Mouse (Mus musculus): ENCODE results near the gene Crym. TPM values are rescaled to one million over a fixed set of nuclear protein-coding genes. Genes with fewer than 3 reads are reported as not detected.

The Crym gene
- 100 to 1,000 TPM; 228 to 257 (median 245) TPM for total RNA-seq (2022)

GRCm38 (mm10) chr7:120201771-120202170 lies at the start of gene Crym:
Gene Crym (minus strand): TSS chr7:120202111.
- peak in 1 of 2 experiments; percentile 37 for DNase-seq (ENCODE audit: low spot score in 2 of 2)

GRCm38 (mm10) chr7:120241092-120241491 lies 39.2 kb upstream of the Crym start:
- DNase-seq (ENCODE audit: low spot score in 2 of 2), result no peak

DNA sequence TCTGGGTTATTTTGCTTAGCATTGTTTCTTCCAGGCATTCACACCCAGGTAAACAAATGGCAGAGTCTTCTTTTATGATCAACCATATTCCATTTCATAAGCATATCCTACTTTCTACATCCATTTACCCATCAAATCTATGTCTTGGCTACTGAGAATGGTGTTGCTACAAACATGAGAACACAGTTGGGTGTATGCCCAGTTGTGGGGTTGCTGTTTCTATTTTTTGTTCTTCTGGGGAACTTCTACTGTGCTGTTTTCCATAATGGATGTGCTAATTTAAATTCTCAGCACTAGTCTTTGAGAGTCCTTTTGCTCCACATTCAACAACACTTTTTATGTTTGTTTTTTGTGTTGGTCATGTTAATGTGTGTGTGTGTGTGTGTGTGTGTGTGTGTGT lies 26.6 kb upstream of the Crym start:
- peak in 1 of 2 experiments; percentile 14 for DNase-seq (ENCODE audit: low spot score in 2 of 2)

DNA sequence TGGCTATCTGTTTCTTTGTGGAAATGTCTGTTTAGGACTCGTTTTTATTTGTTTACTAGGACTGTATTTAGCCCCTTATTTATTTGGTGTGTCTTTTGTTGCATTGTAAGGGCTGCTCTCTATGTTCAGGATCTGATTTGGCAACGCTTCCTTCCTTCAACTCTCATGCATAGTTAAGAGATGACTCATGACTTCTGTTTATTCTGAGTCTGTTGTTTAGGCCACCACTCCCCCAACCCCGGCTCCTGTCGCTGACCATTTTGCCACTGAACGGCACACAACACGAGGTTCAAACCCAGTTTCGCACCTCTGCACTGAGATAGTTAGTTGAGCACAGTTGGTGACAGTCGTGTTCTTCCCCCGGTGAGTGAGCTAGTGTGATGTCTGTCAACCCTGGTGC lies 4.1 kb upstream of the Crym start:
- no peak for DNase-seq (ENCODE audit: low spot score in 2 of 2)

GRCm38 (mm10) chr7:120203789-120204188 lies 1.9 kb upstream of the Crym start, which contains the start of gene Abca14:
Gene Abca14 (plus strand): TSS chr7:120203961.
- peak; percentile 73 to 91 for DNase-seq (ENCODE audit: low spot score in 2 of 2)

DNA sequence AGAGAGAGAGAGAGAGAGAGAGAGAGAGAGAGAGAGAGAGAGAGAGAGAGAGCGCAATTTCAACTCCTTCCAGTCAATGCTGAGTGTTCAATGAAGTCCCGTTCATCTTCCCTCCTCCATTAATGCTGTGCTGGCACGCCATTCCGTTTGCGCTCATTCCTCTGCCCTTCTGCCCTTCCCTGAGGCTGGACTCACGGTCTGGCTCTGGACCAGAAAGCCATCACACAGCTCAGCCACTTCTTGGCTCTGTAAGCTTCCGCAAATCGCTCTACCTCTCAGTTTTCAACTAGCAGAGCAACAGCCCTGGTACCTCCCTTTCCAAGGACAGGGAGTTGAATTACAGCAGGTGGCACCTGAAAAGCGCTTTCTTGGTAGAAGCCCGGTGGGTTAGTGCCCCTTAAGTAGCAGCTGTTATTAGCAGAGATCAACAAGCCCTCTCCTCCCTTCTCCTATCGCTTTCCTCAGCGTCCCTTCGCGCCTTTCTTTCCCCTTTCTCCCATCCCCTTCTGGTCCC lies 623 bp downstream of the Crym start:
- no peak for DNase-seq (ENCODE audit: low spot score in 2 of 2)

DNA sequence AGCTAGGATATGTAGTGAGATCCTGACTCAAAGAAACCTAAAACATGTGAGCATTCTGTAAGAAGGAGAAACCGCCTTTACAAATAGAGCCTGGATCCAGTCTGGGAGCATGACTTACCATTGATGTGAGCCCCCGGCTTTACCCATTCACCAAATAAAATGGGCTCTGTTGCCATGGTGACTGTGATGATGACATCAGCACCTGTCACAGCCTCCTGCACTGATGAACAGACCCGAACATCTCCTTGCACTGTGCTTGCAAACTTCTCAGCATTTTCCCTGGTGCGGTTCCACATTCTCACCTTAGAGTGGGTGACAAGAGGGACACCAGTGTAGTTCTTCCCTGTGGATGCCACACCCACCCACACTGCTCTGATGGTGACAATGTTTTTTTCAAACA lies 6.7 kb downstream of the Crym start:
- no peak for DNase-seq (ENCODE audit: low spot score in 2 of 2)

DNA sequence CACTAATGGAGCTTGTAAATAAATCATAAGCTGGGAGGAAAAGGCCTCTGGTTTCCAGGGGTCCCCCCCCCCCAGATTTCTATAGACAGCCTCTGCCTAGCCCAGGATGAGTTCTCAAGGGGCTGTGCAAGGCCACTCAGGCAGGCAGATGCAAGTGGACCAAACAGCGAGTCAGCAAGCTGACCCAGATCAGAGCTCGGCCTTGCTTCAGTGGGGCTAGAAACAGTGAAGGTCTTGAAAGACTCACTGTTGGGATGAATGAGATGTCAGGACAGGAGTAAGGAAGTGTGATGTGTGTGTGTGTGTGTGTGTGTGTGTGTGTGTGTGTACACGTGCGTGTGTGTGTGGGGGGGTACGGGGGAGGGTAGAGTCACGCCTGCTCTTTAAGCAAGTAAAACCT lies 9.1 kb downstream of the Crym start:
- no peak for DNase-seq (ENCODE audit: low spot score in 2 of 2)

DNA sequence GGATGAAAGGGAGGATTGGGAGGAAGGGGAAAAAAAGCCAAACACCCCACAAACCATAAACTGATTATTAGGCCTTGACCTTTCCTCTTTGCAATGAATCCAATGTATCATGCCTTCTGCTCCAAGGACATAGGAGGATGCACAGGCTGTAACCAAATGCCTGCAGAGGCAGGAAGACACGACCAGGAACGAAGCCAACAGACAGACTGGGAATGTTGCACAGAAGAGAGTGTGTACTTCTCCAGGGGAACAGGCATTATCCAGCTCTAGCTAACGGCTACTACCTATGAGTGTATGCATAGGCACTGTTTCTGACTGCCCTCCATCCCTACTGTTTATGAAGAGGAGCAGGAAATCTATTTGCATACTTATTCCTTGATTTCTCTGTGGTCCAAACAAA lies 9.7 kb downstream of the Crym start:
- DNase-seq (ENCODE audit: low spot score in 2 of 2), result no peak

GRCm38 (mm10) chr7:120190150-120190665 lies 11.7 kb downstream of the Crym start:
- DNase-seq (ENCODE audit: low spot score in 2 of 2), result no peak

DNA sequence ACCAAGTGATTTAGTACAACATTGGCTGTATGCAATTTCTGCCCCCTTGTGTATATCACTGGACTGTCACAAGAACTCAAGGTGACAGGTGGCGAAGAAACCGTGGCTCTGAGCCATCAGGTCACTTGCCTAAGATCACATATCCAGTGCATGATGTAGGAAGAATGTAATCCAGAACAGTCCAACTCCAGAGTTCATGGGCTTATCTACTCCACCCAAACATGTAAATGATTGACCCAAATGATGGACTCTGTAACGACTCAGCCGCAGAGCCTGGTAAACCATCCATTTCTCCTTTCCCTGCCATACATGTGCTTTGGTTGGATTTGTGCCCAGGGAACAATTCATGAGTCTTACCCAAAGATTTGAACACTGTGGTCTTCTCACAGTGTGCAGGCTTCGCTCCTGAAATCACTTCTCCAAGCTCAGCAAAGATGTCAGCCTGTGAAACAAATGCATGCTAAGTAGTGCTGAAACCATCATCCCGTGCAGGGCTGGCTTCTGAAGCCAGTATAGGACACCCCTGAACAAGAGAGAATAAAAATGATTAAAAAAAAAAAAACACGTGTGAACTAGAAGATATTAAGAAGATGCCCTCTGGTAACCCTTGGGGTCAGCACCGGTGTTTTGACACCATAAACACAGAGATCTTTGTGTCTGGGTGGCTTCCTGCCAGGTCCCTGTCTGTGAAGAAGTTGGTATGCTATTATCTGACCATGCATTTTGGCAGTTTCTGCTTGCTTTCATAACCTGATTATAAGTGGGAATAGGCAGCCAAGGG lies 12.4 kb downstream of the Crym start:
- DNase-seq (ENCODE audit: low spot score in 2 of 2), result no peak

GRCm38 (mm10) chr7:120188946-120189345 lies 13.0 kb downstream of the Crym start:
- no peak for DNase-seq (ENCODE audit: low spot score in 2 of 2)

- no peak for DNase-seq (ENCODE audit: low spot score in 2 of 2)
Observed at GRCm38 (mm10) chr7:120182891-120183290, 19.0 kb downstream of the Crym start.

DNA sequence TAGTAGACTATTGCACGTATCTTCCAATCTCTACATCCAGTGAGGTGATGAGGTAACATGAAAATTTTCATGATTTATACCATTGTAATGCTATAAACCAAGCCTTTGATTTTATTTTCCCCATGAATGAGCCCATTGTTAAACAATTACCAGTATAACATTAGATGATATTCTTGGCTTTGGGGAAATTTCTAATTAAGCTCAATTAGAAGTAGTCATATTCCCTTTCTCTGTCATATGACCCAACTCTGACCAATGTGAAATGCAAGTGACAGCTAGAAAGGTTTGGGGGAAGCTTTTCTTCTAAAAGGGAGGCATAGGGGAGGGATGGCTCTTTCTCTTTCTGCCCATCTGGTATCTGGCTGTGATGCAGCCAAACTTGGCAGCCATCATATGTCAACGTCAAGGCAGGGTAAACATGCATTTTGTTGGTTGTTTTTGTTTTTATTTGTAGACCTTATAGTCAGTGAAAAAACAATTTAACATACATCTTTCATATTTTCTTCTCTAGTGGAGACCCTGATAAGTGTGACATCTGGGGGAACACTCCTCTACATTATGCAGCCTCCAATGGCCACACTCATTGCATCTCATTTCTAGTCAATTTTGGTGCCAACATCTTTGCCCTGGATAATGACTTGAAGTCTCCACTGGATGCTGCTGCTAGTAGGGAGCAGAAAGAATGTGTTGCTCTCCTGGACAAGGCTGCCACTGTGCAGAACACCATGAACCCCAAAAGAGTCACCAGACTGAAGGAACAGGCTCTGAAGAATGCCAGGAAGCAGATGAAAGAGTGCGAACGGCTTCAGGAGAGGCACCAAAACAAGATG lies 20.3 kb downstream of the Crym start:
- no peak for DNase-seq (ENCODE audit: low spot score in 2 of 2)

DNA sequence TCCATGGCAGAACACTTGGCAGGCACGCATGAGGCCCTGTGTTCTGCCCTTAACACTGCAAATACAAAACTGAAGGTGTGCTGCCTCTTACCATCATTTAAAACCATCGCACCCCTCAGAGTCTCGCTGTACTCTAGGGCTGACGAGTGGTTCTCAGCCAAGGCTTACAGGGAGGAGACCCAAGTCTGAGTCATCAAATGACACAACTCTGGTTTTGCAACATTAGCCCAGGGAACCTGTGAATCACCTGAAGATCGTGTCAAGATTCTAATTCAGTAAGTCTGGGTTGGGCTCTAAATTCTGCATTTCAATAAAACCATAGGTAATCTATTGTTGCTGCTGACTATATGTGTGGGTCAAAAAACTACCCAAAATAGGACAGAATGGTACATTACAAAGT lies 21.4 kb downstream of the Crym start:
- no peak for DNase-seq (ENCODE audit: low spot score in 2 of 2)

- DNase-seq (ENCODE audit: low spot score in 2 of 2), result no peak
Observed at GRCm38 (mm10) chr7:120178935-120179334, 23.0 kb downstream of the Crym start.

DNA sequence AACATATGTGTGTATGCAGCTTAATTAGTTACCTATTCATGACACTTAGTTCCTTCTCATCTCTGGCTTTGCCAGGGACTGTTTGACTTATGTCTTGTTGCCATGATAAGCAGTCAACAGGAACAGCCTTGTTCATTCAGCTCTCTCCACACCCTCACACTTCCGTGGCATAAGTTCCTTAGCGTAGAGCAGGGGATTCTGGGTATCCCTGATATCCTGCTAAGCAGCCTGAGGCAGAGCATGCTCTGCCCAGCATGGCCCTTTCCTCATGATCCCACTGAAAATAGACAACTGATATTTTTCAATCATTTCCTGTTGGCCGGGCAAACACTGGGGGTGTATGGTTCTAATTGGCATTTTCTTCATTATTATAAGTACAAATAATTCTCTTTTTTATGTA lies 24.3 kb downstream of the Crym start:
- no peak for DNase-seq (ENCODE audit: low spot score in 2 of 2)

- no peak for DNase-seq (ENCODE audit: low spot score in 2 of 2)
Observed at GRCm38 (mm10) chr7:120174723-120175504, 27.0 kb downstream of the Crym start.

GRCm38 (mm10) chr7:120173603-120174244 lies 28.2 kb downstream of the Crym start, which contains the start of gene Anks4b:
Gene Anks4b (plus strand): TSS chr7:120173858.
- no peak for DNase-seq (ENCODE audit: low spot score in 2 of 2)

DNA sequence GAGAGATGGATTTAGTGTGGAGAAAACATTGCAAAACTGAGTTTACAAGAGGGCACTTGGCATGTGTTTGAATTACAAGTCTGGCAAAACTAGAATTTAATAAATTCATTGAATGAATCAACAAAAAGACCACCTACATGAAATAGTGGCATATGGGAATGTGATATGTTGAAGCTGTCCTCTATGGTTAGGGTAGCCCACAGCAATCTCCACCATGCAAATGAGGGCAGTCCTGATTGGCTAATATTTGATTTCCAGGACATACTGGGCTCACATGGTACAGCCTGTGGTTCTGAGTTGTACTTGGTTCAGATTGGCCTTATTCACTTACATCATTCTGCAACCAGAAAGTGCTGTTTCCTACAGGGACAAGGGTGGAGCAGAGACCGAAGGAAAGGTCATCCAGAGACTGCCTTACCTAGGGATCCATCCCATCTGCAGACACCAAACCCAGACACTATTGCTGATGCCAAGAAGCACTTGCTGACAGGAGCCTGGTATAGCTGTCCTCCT lies 29.7 kb downstream of the Crym start:
- no peak for DNase-seq (ENCODE audit: low spot score in 2 of 2)

All from layer of hippocampus, adult 8-10 months (tissue).